Mouse (Mus musculus): ENCODE data around the gene Ablim1. TPM values are rescaled to one million over a fixed set of nuclear protein-coding genes. Genes with fewer than 3 reads are reported as not detected.
A peak's percentile ranks its signal among the peaks of the same experiment; 100 is the strongest.

Gene Ablim1
- 28.3 and 30.2 TPM in 2 replicates for polyA plus RNA-seq (2014; fragmentation: Nextera tagmentation; extraction: Ambion mirVana)

DNA sequence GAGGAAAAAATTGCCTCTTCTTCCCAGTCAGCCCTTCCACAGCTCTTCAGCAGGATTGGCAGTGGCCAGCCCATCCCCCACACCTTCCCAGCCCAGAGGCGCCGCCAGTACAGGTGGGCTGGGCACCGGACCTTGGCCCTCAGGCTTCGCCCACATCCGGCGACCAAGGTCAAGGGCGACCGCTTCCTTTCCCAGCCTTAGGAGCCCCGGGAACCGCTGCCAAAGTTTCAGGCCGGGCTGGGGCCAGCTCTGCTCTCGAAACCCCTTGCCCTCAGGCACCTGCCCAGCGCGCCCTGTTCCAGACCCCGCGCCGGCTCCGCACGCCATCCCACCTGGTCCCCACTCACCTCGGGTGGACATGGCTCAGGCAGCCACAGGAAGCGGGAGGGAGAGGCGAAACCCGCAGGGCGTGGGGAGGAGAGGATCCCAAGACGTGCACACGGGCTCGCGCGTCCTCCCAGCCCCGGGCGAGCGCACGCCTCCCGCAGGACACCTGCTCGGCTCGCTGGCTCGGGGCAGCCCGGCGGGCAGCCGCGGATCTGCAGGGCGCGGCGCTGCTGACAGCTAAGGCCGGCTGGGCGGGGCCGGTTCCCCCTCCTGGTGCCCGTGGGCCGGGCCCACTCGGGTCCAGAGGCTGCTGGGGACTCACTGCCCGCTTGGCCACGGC, at the start of gene Ablim1:
Ablim1 (minus strand) TSS at position 574 of the 667 bp plus-strand sequence.
- 2% methylated on average over 48 of the region's 52 CpGs for WGBS
- H3K27me3 ChIP-seq (replicated peaks; ENCODE audit: control insufficient read depth, insufficient read depth, low read length) = 0 out of 2 replicates have a peak, but pooled peaks cover 10% of the 10 kb centered on the region
- H3K4me2 ChIP-seq (ENCODE audit: low read length) = peak within 1 kb of the TSS; percentile 91
- peak within 1 kb of the TSS; percentile 47 for H3K4me3 ChIP-seq (ENCODE audit: low read depth, low read length)
- peak within 1 kb of the TSS; percentile 53 for H3K9ac ChIP-seq (ENCODE audit: low read length)
- no peaks in the 10 kb centered on the region for H3K9me3 ChIP-seq (ENCODE audit: control insufficient read depth, low read length)
- no peak within 1 kb of the TSS for H3K27ac ChIP-seq (ENCODE audit: low read depth)
- H3K36me3 ChIP-seq (ENCODE audit: control insufficient read depth, insufficient read depth, low read length) = no peaks in the 10 kb centered on the region
- DNase-seq (ENCODE audit: low spot score) (peak; percentile 73), ATAC-seq (replicated peaks; ENCODE audit: low FRiP score, low TSS enrichment, low read depth) (peak; percentile 75)
- H3K4me1 ChIP-seq (replicated peaks; ENCODE audit: control insufficient read depth, insufficient read depth, low read length) = peaks cover 8% of the 10 kb centered on the region

DNA sequence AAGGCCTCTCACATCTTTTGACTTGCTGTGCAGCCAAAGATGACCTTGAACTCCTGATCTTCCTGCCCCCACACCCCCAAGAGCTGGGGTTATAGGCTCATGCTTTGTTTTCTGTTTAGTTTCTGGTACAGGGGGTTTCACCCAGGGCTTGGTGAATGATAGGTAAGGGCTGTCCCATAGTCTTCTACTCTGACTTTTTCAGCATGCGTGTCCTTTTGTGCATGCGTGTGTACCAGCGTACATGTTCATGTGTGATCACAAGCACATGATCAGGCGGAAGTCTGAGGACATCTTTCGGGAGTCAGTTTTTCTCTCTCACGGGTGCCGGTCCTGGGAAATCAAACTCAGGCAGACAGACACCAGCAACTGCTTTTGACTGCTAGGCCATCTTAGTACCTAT, 48.8 kb upstream of the Ablim1 start:
- WGBS = 91% methylated on average over 7 of the region's 7 CpGs
- Histone ChIP-seq H3K4me3 (ENCODE audit: low read depth, low read length) (no peak overlapping the region), H3K4me2 (ENCODE audit: low read length) (peak overlapping the region; percentile 79), H3K27ac (ENCODE audit: low read depth) (no peak overlapping the region), H3K27me3 (replicated peaks; ENCODE audit: control insufficient read depth, insufficient read depth, low read length) (no peaks in the 10 kb centered on the region), H3K9ac (ENCODE audit: low read length) (no peak overlapping the region), H3K9me3 (ENCODE audit: control insufficient read depth, low read length) (no peaks in the 10 kb centered on the region), H3K4me1 (replicated peaks; ENCODE audit: control insufficient read depth, insufficient read depth, low read length) (peaks cover 67% of the 10 kb centered on the region), H3K36me3 (ENCODE audit: control insufficient read depth, insufficient read depth, low read length) (peaks cover 3% of the 10 kb centered on the region)
- ATAC-seq (replicated peaks; ENCODE audit: low FRiP score, low TSS enrichment, low read depth) (no peak), DNase-seq (ENCODE audit: low spot score) (no peak)

DNA sequence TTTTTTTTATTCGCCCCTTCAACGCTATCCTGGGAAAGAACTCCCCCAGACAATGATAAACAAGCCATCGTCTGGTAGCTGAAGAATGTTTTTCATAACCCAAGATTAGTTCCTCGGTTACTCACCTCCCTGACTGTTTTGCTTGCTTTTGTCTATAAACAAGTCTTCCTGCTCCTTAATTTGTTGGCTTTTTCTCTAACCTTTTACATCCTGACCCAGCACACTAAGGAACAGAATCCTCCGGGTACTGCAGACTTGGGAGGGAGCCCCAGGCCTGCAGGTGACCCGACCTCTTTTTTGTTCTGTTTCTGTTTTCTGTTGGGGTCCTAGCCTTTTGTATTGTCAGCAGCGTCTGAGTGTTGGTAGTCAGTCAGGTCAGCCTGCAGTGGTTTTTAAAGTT, 48.4 kb upstream of the Ablim1 start:
- ATAC-seq (replicated peaks; ENCODE audit: low FRiP score, low TSS enrichment, low read depth) = no peak
- WGBS = 16% methylated on average over 7 of the region's 7 CpGs
- no peak for DNase-seq (ENCODE audit: low spot score)
- no peak overlapping the region for H3K27ac ChIP-seq (ENCODE audit: low read depth)
- H3K9ac ChIP-seq (ENCODE audit: low read length) = 0 out of 2 replicates have a peak overlapping the region, but pooled peaks have one; percentile 4
- peak overlapping the region; percentile 86 for H3K4me3 ChIP-seq (ENCODE audit: low read depth, low read length)
- no peaks in the 10 kb centered on the region for H3K36me3 ChIP-seq (ENCODE audit: control insufficient read depth, insufficient read depth, low read length)
- H3K4me1 ChIP-seq (replicated peaks; ENCODE audit: control insufficient read depth, insufficient read depth, low read length) = peaks cover 68% of the 10 kb centered on the region
- H3K9me3 ChIP-seq (ENCODE audit: control insufficient read depth, low read length) = no peaks in the 10 kb centered on the region
- H3K4me2 ChIP-seq (ENCODE audit: low read length) = peak overlapping the region; percentile 79
- H3K27me3 ChIP-seq (replicated peaks; ENCODE audit: control insufficient read depth, insufficient read depth, low read length) = no peaks in the 10 kb centered on the region

DNA sequence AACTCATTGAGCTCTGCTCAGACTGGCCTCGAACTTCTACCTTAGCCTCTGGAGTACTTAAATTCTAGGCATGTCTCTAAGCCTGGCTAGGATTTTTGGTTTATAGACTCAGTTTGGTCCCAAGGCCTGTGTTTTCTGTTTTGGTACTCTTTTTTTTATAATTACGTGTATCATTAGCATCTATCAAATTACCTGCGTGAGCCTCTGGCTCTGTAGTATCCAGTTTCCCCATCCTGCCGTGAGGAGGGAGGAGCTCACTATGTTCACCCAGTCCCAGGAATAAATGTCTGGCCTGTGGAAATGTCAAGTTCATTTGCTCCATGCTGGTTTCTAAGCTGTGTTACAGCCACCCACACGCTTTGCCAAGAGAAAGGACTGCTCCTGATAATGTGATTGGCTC, 47.9 kb upstream of the Ablim1 start:
- Histone ChIP-seq H3K9ac (ENCODE audit: low read length) (0 out of 2 replicates have a peak overlapping the region, but pooled peaks have one; percentile 31), H3K9me3 (ENCODE audit: control insufficient read depth, low read length) (no peaks in the 10 kb centered on the region), H3K4me3 (ENCODE audit: low read depth, low read length) (peak overlapping the region; percentile 86), H3K4me2 (ENCODE audit: low read length) (peak overlapping the region; percentile 79), H3K4me1 (replicated peaks; ENCODE audit: control insufficient read depth, insufficient read depth, low read length) (peaks cover 68% of the 10 kb centered on the region), H3K27ac (ENCODE audit: low read depth) (no peak overlapping the region), H3K36me3 (ENCODE audit: control insufficient read depth, insufficient read depth, low read length) (no peaks in the 10 kb centered on the region), H3K27me3 (replicated peaks; ENCODE audit: control insufficient read depth, insufficient read depth, low read length) (no peaks in the 10 kb centered on the region)
- no peak for DNase-seq (ENCODE audit: low spot score)
- WGBS = 38% methylated on average over 5 of the region's 5 CpGs
- ATAC-seq (replicated peaks; ENCODE audit: low FRiP score, low TSS enrichment, low read depth) = no peak

DNA sequence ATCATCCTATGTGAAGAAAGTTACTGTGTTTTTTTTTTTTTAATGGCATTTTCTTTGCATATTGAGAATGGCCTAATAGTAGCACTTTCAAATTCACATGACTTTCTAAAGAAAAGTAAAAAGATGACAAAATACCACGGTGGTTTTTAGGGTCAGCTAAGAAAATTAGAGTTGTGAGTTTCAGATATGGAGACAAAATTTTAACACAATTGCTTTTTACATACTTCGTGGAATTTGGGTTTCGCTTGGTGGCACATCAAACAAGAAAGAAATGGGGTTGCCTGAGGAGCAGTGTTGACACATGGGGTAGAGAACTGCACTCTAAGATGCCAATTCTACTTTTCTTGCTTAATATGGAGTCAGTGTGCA, 47.2 kb upstream of the Ablim1 start:
- WGBS = 22% methylated on average over 3 of the region's 3 CpGs

DNA sequence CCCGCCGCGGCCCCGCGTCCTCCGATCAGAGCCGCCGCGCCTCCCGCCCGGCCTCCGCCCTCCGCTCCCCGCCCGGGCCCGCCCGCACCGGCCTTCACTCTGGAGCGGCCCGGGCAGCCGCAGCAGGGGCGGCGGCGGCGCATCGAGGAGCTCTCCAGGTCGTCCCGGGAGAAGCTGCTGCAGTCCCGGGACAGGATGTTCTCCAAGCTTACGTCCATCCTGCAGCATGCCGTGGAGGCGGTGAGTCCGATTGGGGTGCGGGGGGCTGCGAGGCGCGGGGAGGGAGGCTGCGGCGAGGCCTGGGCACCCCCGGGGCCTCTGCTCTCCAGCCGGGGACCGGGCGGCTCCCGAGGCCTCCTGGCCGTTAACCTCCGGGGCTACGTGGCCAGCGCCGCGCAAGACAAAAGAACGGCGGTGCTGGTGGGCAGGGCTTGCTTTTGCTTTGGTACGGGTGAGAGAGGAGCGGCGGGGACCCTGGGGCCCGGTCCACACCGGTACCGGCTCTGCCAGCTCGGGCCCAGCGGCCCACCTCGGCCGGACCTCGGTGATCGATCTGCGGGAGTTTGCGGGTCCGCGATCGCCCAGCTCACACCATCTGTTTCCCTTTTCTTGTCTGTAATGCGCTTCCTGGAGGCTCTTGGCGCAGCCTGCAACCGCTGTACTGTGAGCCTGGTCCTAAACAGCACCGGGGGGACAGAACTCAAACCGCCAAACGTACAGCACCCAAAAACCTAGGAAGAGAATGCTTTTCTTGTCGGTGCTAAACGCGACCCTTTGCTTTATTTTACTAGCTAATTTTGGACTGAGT, 46.6 kb upstream of the Ablim1 start:
- under 1% methylated on average over 75 of the region's 78 CpGs for WGBS
- ATAC-seq (replicated peaks; ENCODE audit: low FRiP score, low TSS enrichment, low read depth) (peak; percentile 78), DNase-seq (ENCODE audit: low spot score) (peak; percentile 86)
- H3K27me3 ChIP-seq (replicated peaks; ENCODE audit: control insufficient read depth, insufficient read depth, low read length) = no peaks in the 10 kb centered on the region
- H3K36me3 ChIP-seq (ENCODE audit: control insufficient read depth, insufficient read depth, low read length) = no peaks in the 10 kb centered on the region
- H3K9me3 ChIP-seq (ENCODE audit: control insufficient read depth, low read length) = no peaks in the 10 kb centered on the region
- H3K27ac ChIP-seq (ENCODE audit: low read depth) = peak overlapping the region; percentile 94
- peak overlapping the region; percentile 97 for H3K9ac ChIP-seq (ENCODE audit: low read length)
- H3K4me1 ChIP-seq (replicated peaks; ENCODE audit: control insufficient read depth, insufficient read depth, low read length) = peaks cover 57% of the 10 kb centered on the region
- peak overlapping the region; percentile 79 for H3K4me2 ChIP-seq (ENCODE audit: low read length)
- H3K4me3 ChIP-seq (ENCODE audit: low read depth, low read length) = peak overlapping the region; percentile 86

More for the DNA sequence above, 47.2 kb upstream of the Ablim1 start:
- H3K36me3 ChIP-seq (ENCODE audit: control insufficient read depth, insufficient read depth, low read length) = no peaks in the 10 kb centered on the region
- H3K4me3 ChIP-seq (ENCODE audit: low read depth, low read length) = peak overlapping the region; percentile 86
- ATAC-seq (replicated peaks; ENCODE audit: low FRiP score, low TSS enrichment, low read depth) (no peak), DNase-seq (ENCODE audit: low spot score) (no peak)
- H3K9ac ChIP-seq (ENCODE audit: low read length) = peak overlapping the region; percentile 97
- no peaks in the 10 kb centered on the region for H3K9me3 ChIP-seq (ENCODE audit: control insufficient read depth, low read length)
- peak overlapping the region; percentile 79 for H3K4me2 ChIP-seq (ENCODE audit: low read length)
- H3K27ac ChIP-seq (ENCODE audit: low read depth) = peak overlapping the region; percentile 94
- peaks cover 62% of the 10 kb centered on the region for H3K4me1 ChIP-seq (replicated peaks; ENCODE audit: control insufficient read depth, insufficient read depth, low read length)
- no peaks in the 10 kb centered on the region for H3K27me3 ChIP-seq (replicated peaks; ENCODE audit: control insufficient read depth, insufficient read depth, low read length)

DNA sequence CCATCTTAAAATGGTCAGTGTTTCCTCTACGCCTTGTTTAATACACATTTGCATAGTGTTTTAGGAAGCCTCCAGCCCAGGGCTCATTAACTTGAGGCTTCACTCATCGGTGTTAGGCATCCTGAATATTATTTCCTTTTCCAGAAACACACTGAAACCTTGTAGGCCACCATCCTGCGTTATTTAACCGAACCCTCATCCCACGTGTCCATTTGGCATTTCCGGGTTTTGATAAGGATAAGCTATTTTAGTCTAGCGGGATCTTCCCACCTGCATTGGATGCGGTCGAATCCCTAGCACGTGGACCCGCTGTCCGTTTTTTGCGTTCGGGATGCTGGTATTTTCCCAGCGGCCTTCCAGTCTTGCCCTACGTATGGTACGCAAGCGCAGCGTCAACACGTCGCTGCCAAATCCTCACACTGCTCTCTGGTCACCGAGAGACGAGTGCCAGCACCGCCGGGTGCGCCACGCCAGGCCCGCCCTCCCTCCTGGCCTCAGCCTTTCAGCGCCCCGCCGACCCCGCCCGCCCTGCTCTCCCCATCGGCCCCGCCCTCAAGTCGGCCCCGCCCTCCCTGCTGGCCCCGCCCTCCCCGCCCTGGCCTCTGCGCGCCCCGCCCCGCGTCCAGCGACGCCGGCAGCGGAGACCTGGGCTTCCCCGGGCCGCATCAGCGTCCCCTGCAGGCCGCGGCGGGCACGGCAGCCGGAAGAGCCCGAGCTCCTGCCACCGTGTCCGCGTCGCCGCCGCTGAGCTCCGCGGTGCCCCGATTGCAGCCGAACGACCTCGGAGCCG, 45.8 kb upstream of the Ablim1 start, which contains the start of gene Fam160b1:
Fam160b1 (plus strand) TSS at position 340 of the 790 bp plus-strand sequence.
- H3K27ac ChIP-seq (ENCODE audit: low read depth) = peak within 1 kb of the TSS; percentile 94
- peaks cover 49% of the 10 kb centered on the region for H3K4me1 ChIP-seq (replicated peaks; ENCODE audit: control insufficient read depth, insufficient read depth, low read length)
- ATAC-seq (replicated peaks; ENCODE audit: low FRiP score, low TSS enrichment, low read depth) = peak; percentile 87
- no peaks in the 10 kb centered on the region for H3K9me3 ChIP-seq (ENCODE audit: control insufficient read depth, low read length)
- no peaks in the 10 kb centered on the region for H3K36me3 ChIP-seq (ENCODE audit: control insufficient read depth, insufficient read depth, low read length)
- peak within 1 kb of the TSS; percentile 79 for H3K4me2 ChIP-seq (ENCODE audit: low read length)
- peak; percentile 98 for DNase-seq (ENCODE audit: low spot score)
- H3K27me3 ChIP-seq (replicated peaks; ENCODE audit: control insufficient read depth, insufficient read depth, low read length) = no peaks in the 10 kb centered on the region
- peak within 1 kb of the TSS; percentile 86 for H3K4me3 ChIP-seq (ENCODE audit: low read depth, low read length)
- 1% methylated on average over 62 of the region's 70 CpGs for WGBS
- peak within 1 kb of the TSS; percentile 97 for H3K9ac ChIP-seq (ENCODE audit: low read length)

DNA sequence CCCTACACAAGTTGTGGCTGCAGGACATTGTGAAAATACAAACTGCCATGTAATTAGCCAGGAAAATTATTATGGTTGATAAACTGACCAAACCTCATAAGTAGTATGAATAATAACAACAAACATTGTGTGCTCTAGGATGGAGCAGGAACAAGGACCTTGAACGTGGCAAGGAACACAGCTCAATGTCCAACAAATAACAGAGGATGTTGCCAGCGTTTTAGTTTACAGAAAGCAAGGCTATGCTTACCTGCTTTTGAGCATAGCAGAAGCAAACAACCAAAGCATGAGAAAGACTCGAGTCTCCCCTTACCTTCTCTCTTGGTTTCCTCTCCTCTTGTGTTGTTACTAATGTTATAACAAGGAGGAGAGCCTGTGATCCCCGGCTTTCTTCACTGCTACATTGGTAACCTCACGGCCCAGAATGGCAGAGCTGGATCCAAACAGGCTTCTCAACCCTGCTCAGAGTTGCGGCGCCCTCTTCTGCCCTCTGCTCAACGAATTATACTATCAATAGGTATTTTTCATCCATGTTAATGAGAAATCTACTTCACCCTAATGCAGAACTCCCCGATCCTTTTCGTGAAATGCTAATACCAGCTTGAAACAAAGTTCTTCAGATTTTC, 45.1 kb upstream of the Ablim1 start:
- DNase-seq (ENCODE audit: low spot score) (no peak), ATAC-seq (replicated peaks; ENCODE audit: low FRiP score, low TSS enrichment, low read depth) (no peak)
- WGBS = 32% methylated on average over 10 of the region's 10 CpGs
- no peaks in the 10 kb centered on the region for H3K27me3 ChIP-seq (replicated peaks; ENCODE audit: control insufficient read depth, insufficient read depth, low read length)
- H3K4me3 ChIP-seq (ENCODE audit: low read depth, low read length) = peak overlapping the region; percentile 86
- no peaks in the 10 kb centered on the region for H3K9me3 ChIP-seq (ENCODE audit: control insufficient read depth, low read length)
- peak overlapping the region; percentile 71 for H3K4me2 ChIP-seq (ENCODE audit: low read length)
- H3K9ac ChIP-seq (ENCODE audit: low read length) = peak overlapping the region; percentile 43
- peak overlapping the region; percentile 71 for H3K27ac ChIP-seq (ENCODE audit: low read depth)
- no peaks in the 10 kb centered on the region for H3K36me3 ChIP-seq (ENCODE audit: control insufficient read depth, insufficient read depth, low read length)
- peaks cover 49% of the 10 kb centered on the region for H3K4me1 ChIP-seq (replicated peaks; ENCODE audit: control insufficient read depth, insufficient read depth, low read length)
